Mouse (Mus musculus) forebrain, embryonic 14.5 days (tissue): ENCODE measurements around the gene Hsd17b3. TPM values are rescaled to one million over a fixed set of nuclear protein-coding genes. Genes with fewer than 3 reads are reported as not detected.

Experiments
- ATAC-seq: fragments of 200-750 bp; cut with Nextera tagmentation; 2 replicates; pipeline ENCODE4 v1.8.0; 2017; ENCODE audit warnings: mild to moderate bottlenecking, moderate library complexity
- DNase-seq: peaks from one replicate; pipeline ENCODE4 v3.0.0-alpha.2; 2015; ENCODE audit warnings: low spot score
- H3K27ac ChIP-seq: fragments of 300-500 bp; sonication (generic); 2 replicates; pipeline ENCODE4 v1.5.1; 2014; ENCODE audit warnings: low read depth, mild to moderate bottlenecking, control low read depth, low read length, moderate library complexity
- H3K27me3 ChIP-seq: fragments of 300-500 bp; sonication (generic); replicated peaks from 2 replicates; pipeline ENCODE4 v1.6.1; 2014; ENCODE audit warnings: low read length, control low read depth, mixed read lengths; ENCODE audit not compliant: control insufficient read depth, insufficient read depth
- H3K36me3 ChIP-seq: fragments of 300-500 bp; sonication (generic); 2 replicates; pipeline ENCODE4 v1.6.1; 2014; ENCODE audit warnings: low read length, control low read depth; ENCODE audit not compliant: control insufficient read depth, insufficient read depth
- H3K4me1 ChIP-seq: fragments of 300-500 bp; sonication (generic); 2 replicates; pipeline ENCODE4 v1.6.1; 2014; ENCODE audit warnings: antibody characterized with exemption, low read length, control low read depth; ENCODE audit not compliant: control insufficient read depth, insufficient read depth
- H3K4me2 ChIP-seq: fragments of 300-500 bp; sonication (generic); 2 replicates; pipeline ENCODE4 v1.6.1; 2014; ENCODE audit warnings: mild to moderate bottlenecking, control low read depth, low read length
- H3K4me3 ChIP-seq: fragments of 300-500 bp; sonication (generic); 2 replicates; pipeline ENCODE4 v1.5.1; 2014; ENCODE audit warnings: low read depth, low read length, control low read depth
- H3K9ac ChIP-seq: fragments of 300-500 bp; sonication (generic); 2 replicates; pipeline ENCODE4 v1.6.1; 2014; ENCODE audit warnings: mild to moderate bottlenecking, low read length, control low read depth, moderate library complexity
- H3K9me3 ChIP-seq: fragments of 300-500 bp; sonication (generic); replicated peaks from 2 replicates; pipeline ENCODE4 v1.6.1; 2016; ENCODE audit warnings: low read length, control low read depth, mixed read lengths; ENCODE audit not compliant: control insufficient read depth
- WGBS: fragments of 180-500 bp; shearing (Covaris S2); extraction: QIAGEN DNeasy Blood & Tissue Kit; methylation state at CpG from one replicate; pipeline ENCODE4 v1.1.7; 2014; 5-methylcytosine and 5-hydroxymethylcytosine counted together
- polyA plus RNA-seq: library from polyadenylated mRNA; unstranded; fragments of >200 nt; fragmentation: Nextera tagmentation; extraction: Ambion mirVana; gene quantifications from 2 replicates; pipeline ENCODE4 v1.2.1, GENCODE M21; 2014

The Hsd17b3 gene
- not detected in 2 replicates for polyA plus RNA-seq

- no peak within 1 kb of the TSS for H3K4me3 ChIP-seq
- 76% methylated on average over 4 of the region's 4 CpGs for WGBS
- H3K4me1 ChIP-seq: no peaks in the 10 kb centered on the region
- no peak for DNase-seq
- H3K4me2 ChIP-seq: no peak within 1 kb of the TSS
- no peaks in the 10 kb centered on the region for H3K9me3 ChIP-seq
- no peaks in the 10 kb centered on the region for H3K27me3 ChIP-seq
- no peak for ATAC-seq
- no peak within 1 kb of the TSS for H3K9ac ChIP-seq
- no peaks in the 10 kb centered on the region for H3K36me3 ChIP-seq
- no peak within 1 kb of the TSS for H3K27ac ChIP-seq
Measured at GRCm38 (mm10) chr13:64089130-64089529, at the start of gene Hsd17b3. Hsd17b3 (minus strand) TSS chr13:64089230.

- ATAC-seq (peak; percentile 79; the same call in 1 of the 2 replicates), DNase-seq (peak; percentile 51)
- no peaks in the 10 kb centered on the region for H3K9me3 ChIP-seq
- peak overlapping the region; percentile 45 for H3K4me3 ChIP-seq
- no peak overlapping the region for H3K27ac ChIP-seq
- H3K4me1 ChIP-seq: peaks cover 7% of the 10 kb centered on the region
- peak overlapping the region; percentile 73 for H3K4me2 ChIP-seq
- peaks cover 14% of the 10 kb centered on the region for H3K36me3 ChIP-seq
- peak overlapping the region; percentile 66; the same call in 1 of the 2 replicates for H3K9ac ChIP-seq
- no peaks in the 10 kb centered on the region for H3K27me3 ChIP-seq
- 46% methylated on average over 15 of the region's 15 CpGs for WGBS
Measured at GRCm38 (mm10) chr13:64129616-64130375, 40.8 kb upstream of the Hsd17b3 start.

GRCm38 (mm10) chr13:64128858-64129615 is 40.0 kb upstream of the Hsd17b3 start, which contains the start of gene Slc35d2:
Slc35d2 (minus strand) TSS chr13:64129368.
- peak within 1 kb of the TSS; percentile 45 for H3K4me3 ChIP-seq
- DNase-seq: no peak
- peak within 1 kb of the TSS; percentile 73 for H3K4me2 ChIP-seq
- no peak within 1 kb of the TSS for H3K27ac ChIP-seq
- WGBS: 12% methylated on average over 36 of the region's 44 CpGs
- H3K9me3 ChIP-seq: no peaks in the 10 kb centered on the region
- peaks cover 10% of the 10 kb centered on the region for H3K36me3 ChIP-seq
- H3K27me3 ChIP-seq: no peaks in the 10 kb centered on the region
- H3K9ac ChIP-seq: peak within 1 kb of the TSS; percentile 66
- peaks cover 7% of the 10 kb centered on the region for H3K4me1 ChIP-seq
- ATAC-seq: peak; percentile 55

GRCm38 (mm10) chr13:64126316-64126715 is 37.3 kb upstream of the Hsd17b3 start:
- ATAC-seq: no peak
- H3K4me1 ChIP-seq: peaks cover 7% of the 10 kb centered on the region
- no peak overlapping the region for H3K9ac ChIP-seq
- H3K27ac ChIP-seq: no peak overlapping the region
- DNase-seq: no peak
- no peak overlapping the region for H3K4me2 ChIP-seq
- WGBS: 55% methylated on average over 4 of the region's 4 CpGs
- no peak overlapping the region for H3K4me3 ChIP-seq
- H3K27me3 ChIP-seq: no peaks in the 10 kb centered on the region
- no peaks in the 10 kb centered on the region for H3K9me3 ChIP-seq
- no peaks in the 10 kb centered on the region for H3K36me3 ChIP-seq

- DNase-seq (no peak), ATAC-seq (no peak)
- H3K27ac ChIP-seq: no peak overlapping the region
- H3K36me3 ChIP-seq: no peaks in the 10 kb centered on the region
- H3K4me3 ChIP-seq: no peak overlapping the region
- H3K4me1 ChIP-seq: peaks cover 7% of the 10 kb centered on the region
- H3K27me3 ChIP-seq: no peaks in the 10 kb centered on the region
- no peaks in the 10 kb centered on the region for H3K9me3 ChIP-seq
- 90% methylated on average over 6 of the region's 6 CpGs for WGBS
- H3K9ac ChIP-seq: no peak overlapping the region
- H3K4me2 ChIP-seq: no peak overlapping the region
Measured at GRCm38 (mm10) chr13:64124886-64125285, 35.9 kb upstream of the Hsd17b3 start.

- Histone ChIP-seq H3K4me2 (no peak overlapping the region), H3K9ac (no peak overlapping the region), H3K27ac (no peak overlapping the region), H3K36me3 (no peaks in the 10 kb centered on the region), H3K4me3 (no peak overlapping the region), H3K4me1 (no peaks in the 10 kb centered on the region), H3K27me3 (no peaks in the 10 kb centered on the region), H3K9me3 (no peaks in the 10 kb centered on the region)
- WGBS: 25% methylated on average over 6 of the region's 6 CpGs
- DNase-seq (no peak), ATAC-seq (no peak)
Measured at GRCm38 (mm10) chr13:64123491-64124188, 34.6 kb upstream of the Hsd17b3 start.

- Histone ChIP-seq H3K4me1 (no peaks in the 10 kb centered on the region), H3K9ac (no peak overlapping the region), H3K27ac (no peak overlapping the region), H3K27me3 (no peaks in the 10 kb centered on the region), H3K9me3 (no peaks in the 10 kb centered on the region), H3K4me3 (no peak overlapping the region), H3K4me2 (no peak overlapping the region), H3K36me3 (no peaks in the 10 kb centered on the region)
- no peak for ATAC-seq
- WGBS: 71% methylated on average over 4 of the region's 4 CpGs
- DNase-seq: no peak
Measured at GRCm38 (mm10) chr13:64120760-64121159, 31.7 kb upstream of the Hsd17b3 start.

GRCm38 (mm10) chr13:64117442-64117841 is 28.4 kb upstream of the Hsd17b3 start:
- Histone ChIP-seq H3K9ac (no peak overlapping the region), H3K4me3 (no peak overlapping the region), H3K27ac (no peak overlapping the region), H3K4me1 (no peaks in the 10 kb centered on the region), H3K36me3 (no peaks in the 10 kb centered on the region), H3K9me3 (no peaks in the 10 kb centered on the region), H3K4me2 (no peak overlapping the region), H3K27me3 (no peaks in the 10 kb centered on the region)
- DNase-seq (no peak), ATAC-seq (no peak)
- 65% methylated on average over 2 of the region's 2 CpGs for WGBS
